9 mouse cellular contexts compared by ENCODE assay signal in the genomic region with DNA sequence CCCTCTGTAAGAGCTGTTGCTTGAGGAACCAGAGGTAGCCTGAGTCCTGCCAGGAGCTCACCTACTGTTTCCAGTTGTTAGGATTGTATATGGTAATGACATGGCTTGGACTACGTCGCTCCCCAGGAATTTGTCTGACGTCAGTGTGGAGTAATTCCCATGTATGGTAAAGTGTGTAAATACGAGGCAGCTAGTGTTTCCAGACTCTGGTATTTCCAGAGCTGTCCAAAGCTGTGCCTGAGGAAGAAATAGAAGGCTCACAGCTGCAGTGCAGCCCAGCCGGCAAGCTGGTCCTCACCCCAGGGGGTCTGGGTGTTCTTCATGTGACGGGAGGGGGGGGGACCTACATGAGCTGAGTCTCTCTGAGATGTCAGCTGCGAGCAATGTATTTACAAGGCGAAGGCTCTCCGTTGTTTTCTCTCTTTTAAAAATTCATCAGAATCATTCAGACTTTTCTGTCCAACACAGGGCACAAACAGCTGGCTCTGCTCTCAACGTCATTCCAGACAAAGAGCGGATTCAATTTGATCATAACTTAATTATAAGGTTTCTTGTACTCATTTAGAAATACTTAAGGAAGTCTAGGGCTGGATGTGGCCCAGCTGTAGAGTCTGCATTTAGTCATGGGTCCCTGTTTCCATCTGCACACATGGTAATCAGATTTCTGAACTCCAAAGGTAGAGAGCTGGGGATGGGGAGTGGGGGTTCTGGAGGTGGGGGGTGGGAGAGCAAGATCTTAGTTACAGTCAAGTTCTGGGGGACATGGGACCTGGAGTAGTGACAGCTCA. TPM values are rescaled to one million over a fixed set of nuclear protein-coding genes. Genes with fewer than 3 reads are reported as not detected.
DNase-seq lines count a peak whose midpoint lies in the region; ATAC-seq and TF ChIP-seq lines count a peak whose summit lies in the region.
"Had no signal": no experiment of that assay in that cellular context is flagged by ENCODE, and none has a peak within 500 bp of the region (broad histone marks: within the 10 kb centered on the region; RNA-seq: fewer than 3 reads in every experiment).

No protein-coding gene starts in this region.

- peak overlapping the region; percentile 74 for H3K4me2 ChIP-seq in intestine, postnatal 0 days (replicated peaks; ENCODE audit: low read depth)

- DNase-seq in gastrocnemius, adult 2 months = no peak
- DNase-seq in gastrocnemius, adult 18-20 months (ENCODE audit: low spot score) = no peak
- DNase-seq in embryonic facial prominence, embryonic 10.5 days (ENCODE audit: low spot score) = peak; percentile 76
- DNase-seq in lung, postnatal 25 days (ENCODE audit: low spot score) = peak; percentile 80
- DNase-seq in cerebellum, adult 8-10 months = no peak
- no peak for DNase-seq in ovary, postnatal 10 days (ENCODE audit: low spot score)

- intact Hi-C loops in gastrocnemius, adult 2 months (cut with DNase I) = no loop called here

- H3K4me1 ChIP-seq in embryonic facial prominence, embryonic 10.5 days = peaks cover 82% of the 10 kb centered on the region
- H3K4me1 ChIP-seq in intestine, postnatal 0 days (replicated peaks; ENCODE audit: control insufficient read depth, insufficient read depth, low read length) = peaks cover 14% of the 10 kb centered on the region; the same call in 1 of the 2 replicates

- ATAC-seq in intestine, postnatal 0 days = peak; percentile 71
- ATAC-seq in inflammation-experienced regulatory T-cells, adult 6 months = no peak

- no peaks in the 10 kb centered on the region for H3K9me3 ChIP-seq in embryonic facial prominence, embryonic 10.5 days
- H3K9me3 ChIP-seq in intestine, postnatal 0 days (ENCODE audit: control insufficient read depth) = no peaks in the 10 kb centered on the region

- peaks cover 15% of the 10 kb centered on the region for H3K27me3 ChIP-seq in embryonic facial prominence, embryonic 10.5 days (replicated peaks; ENCODE audit: low read depth, poor library complexity, severe bottlenecking)
- H3K27me3 ChIP-seq in intestine, postnatal 0 days (replicated peaks; ENCODE audit: control insufficient read depth, insufficient read depth, low read length) = no peaks in the 10 kb centered on the region

- WGBS in embryonic facial prominence, embryonic 10.5 days = 36% methylated on average over 11 of the region's 11 CpGs
- 38% methylated on average over 11 of the region's 11 CpGs for WGBS in intestine, postnatal 0 days

- no peak overlapping the region for H3K9ac ChIP-seq in intestine, postnatal 0 days (ENCODE audit: low read depth, low read length)

- H3K4me3 ChIP-seq in gastrocnemius, adult 2 months = peak overlapping the region; percentile 85
- peak overlapping the region; percentile 21; the same call in 1 of the 2 replicates for H3K4me3 ChIP-seq in embryonic facial prominence, embryonic 10.5 days
- no peak overlapping the region for H3K4me3 ChIP-seq in intestine, postnatal 0 days (ENCODE audit: low read depth, low read length)

- no peaks in the 10 kb centered on the region for H3K36me3 ChIP-seq in embryonic facial prominence, embryonic 10.5 days (replicated peaks)
- H3K36me3 ChIP-seq in intestine, postnatal 0 days (ENCODE audit: control insufficient read depth, insufficient read depth) = peaks cover 5% of the 10 kb centered on the region; the same call in 1 of the 2 replicates

- peak overlapping the region; percentile 91 for H3K27ac ChIP-seq in gastrocnemius, adult 2 months
- H3K27ac ChIP-seq in embryonic facial prominence, embryonic 10.5 days (replicated peaks) = peak overlapping the region; percentile 80
- peak overlapping the region; percentile 75 for H3K27ac ChIP-seq in intestine, postnatal 0 days (ENCODE audit: low read depth, low read length)

- no peak for TF ChIP-seq CTCF in gastrocnemius, adult 2 months (IDR thresholded peaks at IDR 0.05)
- no peak for TF ChIP-seq CTCF in intestine, postnatal 0 days (IDR thresholded peaks at IDR 0.05; ENCODE audit: low read depth)

RNA-seq across cellular contexts. Expression of a gene that starts 12.2 kb away (rescaled TPM):
- total RNA-seq in gastrocnemius, adult 2 months (2021) = 10 to 100 TPM; 18.9 to 25.0 TPM
- 10 to 100 TPM; 21.6 to 31.7 TPM for total RNA-seq in gastrocnemius, adult 18-20 months (2021)
- polyA plus RNA-seq in embryonic facial prominence, embryonic 10.5 days (2016; fragmentation: Nextera tagmentation; extraction: Ambion mirVana) = 47.4 and 51.9 TPM in 2 replicates
- polyA plus RNA-seq in intestine, postnatal 0 days (2015; fragmentation: Nextera tagmentation; extraction: Ambion mirVana) = 284 and 285 TPM in 2 replicates
- polyA plus RNA-seq in inflammation-experienced regulatory T-cells, adult 6 months (2017; shearing (Covaris generic)) = 10 to 100 TPM; 19.5 to 31.9 (median 26.9) TPM

RNA-seq across cellular contexts. Expression of a gene that starts 33.8 kb away (rescaled TPM):
- total RNA-seq in gastrocnemius, adult 2 months (2021) = 100 to 1,000 TPM in 1 of 2 experiments, 10 to 100 TPM in 1; 78.0 to 140 TPM
- total RNA-seq in gastrocnemius, adult 18-20 months (2021) = 100 to 1,000 TPM; 152 to 154 TPM
- polyA plus RNA-seq in embryonic facial prominence, embryonic 10.5 days (2016; fragmentation: Nextera tagmentation; extraction: Ambion mirVana) = 29.0 and 32.2 TPM in 2 replicates
- polyA plus RNA-seq in intestine, postnatal 0 days (2015; fragmentation: Nextera tagmentation; extraction: Ambion mirVana) = 22.0 and 22.5 TPM in 2 replicates
- polyA plus RNA-seq in inflammation-experienced regulatory T-cells, adult 6 months (2017; shearing (Covaris generic)) = 1 to 10 TPM in 1 of 3 experiments, under 1 TPM in 1, not detected in 1; 0.94 to 7.2 TPM
- total RNA-seq: hematopoietic stem cell, adult 5-6 weeks had no signal

RNA-seq across cellular contexts. Expression of a gene that starts 47.1 kb away (rescaled TPM):
- 100 to 1,000 TPM; 184 to 604 TPM for total RNA-seq in gastrocnemius, adult 2 months (2021)
- 100 to 1,000 TPM; 310 to 354 TPM for total RNA-seq in gastrocnemius, adult 18-20 months (2021)
- polyA plus RNA-seq in embryonic facial prominence, embryonic 10.5 days (2016; fragmentation: Nextera tagmentation; extraction: Ambion mirVana) = 5.5 and 7.9 TPM in 2 replicates
- polyA plus RNA-seq in intestine, postnatal 0 days (2015; fragmentation: Nextera tagmentation; extraction: Ambion mirVana) = 3.1 and 4.1 TPM in 2 replicates
- polyA plus RNA-seq in inflammation-experienced regulatory T-cells, adult 6 months (2017; shearing (Covaris generic)) = not detected
- total RNA-seq: hematopoietic stem cell, adult 5-6 weeks had no signal

Comparison
In these comparisons a context has a peak if more than half of its experiments do, and no peak if none do; other contexts are left out.
1. DNase-seq: peak in embryonic facial prominence, embryonic 10.5 days (single experiment) and lung, postnatal 25 days (single experiment); none in gastrocnemius, adult 2 months (single experiment), gastrocnemius, adult 18-20 months (single experiment), cerebellum, adult 8-10 months (single experiment) and ovary, postnatal 10 days (single experiment).
2. Peak in every context shown above with its lines, with median percentiles within 50 percentile points of each other: H3K27ac ChIP-seq.